Mouse (Mus musculus) lung, embryonic 16.5 days (tissue): ENCODE measurements at regions not wholly inside any gene's neighbourhood (a gene's known extent, or its start where the extent isn't known, plus 50 kb on each side); places are given as distances from the start of the nearest gene placed in this dataset.

ENCODE experiments used
- ATAC-seq: fragments of 200-750 bp; cut with Nextera tagmentation; 2 replicates; pipeline ENCODE4 v1.8.0; 2017; ENCODE audit warnings: low read depth, mild to moderate bottlenecking, moderate library complexity
- H3K27ac ChIP-seq: fragments of 300-500 bp; sonication (generic); 2 replicates; pipeline ENCODE4 v1.5.1; 2014; ENCODE audit warnings: mild to moderate bottlenecking, control low read depth, low read length
- H3K27me3 ChIP-seq: fragments of 300-500 bp; sonication (generic); 2 replicates; pipeline ENCODE4 v1.6.1; 2014; ENCODE audit warnings: low read depth, low read length, mixed read lengths; ENCODE audit not compliant: control insufficient read depth, insufficient read depth
- H3K36me3 ChIP-seq: fragments of 300-500 bp; sonication (generic); 2 replicates; pipeline ENCODE4 v1.6.1; 2014; ENCODE audit warnings: low read length; ENCODE audit not compliant: control insufficient read depth, insufficient read depth
- H3K4me1 ChIP-seq: fragments of 300-500 bp; sonication (generic); replicated peaks from 2 replicates; pipeline ENCODE4 v1.6.1; 2014; ENCODE audit warnings: low read length, mixed read lengths; ENCODE audit not compliant: control insufficient read depth, insufficient read depth
- H3K4me2 ChIP-seq: fragments of 300-500 bp; sonication (generic); 2 replicates; pipeline ENCODE4 v1.6.1; 2014; ENCODE audit warnings: low read depth, low read length, control low read depth
- H3K4me3 ChIP-seq: fragments of 300-500 bp; sonication (generic); 2 replicates; pipeline ENCODE4 v1.5.1; 2014; ENCODE audit warnings: mild to moderate bottlenecking, low read length, control low read depth
- H3K9ac ChIP-seq: fragments of 300-500 bp; sonication (generic); 2 replicates; pipeline ENCODE4 v1.6.1; 2014; ENCODE audit warnings: low read length, control low read depth
- H3K9me3 ChIP-seq: fragments of 300-500 bp; sonication (generic); 2 replicates; pipeline ENCODE4 v1.6.1; 2016; ENCODE audit warnings: low read length; ENCODE audit not compliant: control insufficient read depth
- WGBS: fragments of 180-500 bp; shearing (Covaris S2); extraction: QIAGEN DNeasy Blood & Tissue Kit; methylation state at CpG from one replicate; pipeline ENCODE4 v1.1.7; 2014; 5-methylcytosine and 5-hydroxymethylcytosine counted together

- H3K27ac ChIP-seq, result no peak overlapping the region
- H3K4me1 ChIP-seq, result no peaks in the 10 kb centered on the region
- no peaks in the 10 kb centered on the region for H3K36me3 ChIP-seq
- H3K4me2 ChIP-seq, result no peak overlapping the region
- H3K9ac ChIP-seq, result no peak overlapping the region
- WGBS, result 34% methylated on average over 2 of the region's 2 CpGs
- no peaks in the 10 kb centered on the region for H3K9me3 ChIP-seq
- no peak overlapping the region for H3K4me3 ChIP-seq
- H3K27me3 ChIP-seq, result no peaks in the 10 kb centered on the region
- no peak for ATAC-seq
Measured at GRCm38 (mm10) chr3:63638572-63638971, 154.9 kb upstream of the Gm34302 start.

- no peaks in the 10 kb centered on the region for H3K36me3 ChIP-seq
- H3K4me3 ChIP-seq, result no peak overlapping the region
- 75% methylated on average over 5 of the region's 5 CpGs for WGBS
- ATAC-seq, result no peak
- no peaks in the 10 kb centered on the region for H3K9me3 ChIP-seq
- no peak overlapping the region for H3K9ac ChIP-seq
- H3K27me3 ChIP-seq, result no peaks in the 10 kb centered on the region
- no peak overlapping the region for H3K27ac ChIP-seq
- no peaks in the 10 kb centered on the region for H3K4me1 ChIP-seq
- no peak overlapping the region for H3K4me2 ChIP-seq
Measured at GRCm38 (mm10) chr3:63637913-63638312, 154.2 kb upstream of the Gm34302 start.

GRCm38 (mm10) chr3:63627724-63628123 is 144.0 kb upstream of the Gm34302 start:
- Histone ChIP-seq H3K27ac (no peak overlapping the region), H3K27me3 (no peaks in the 10 kb centered on the region), H3K4me2 (no peak overlapping the region), H3K9me3 (no peaks in the 10 kb centered on the region), H3K4me1 (no peaks in the 10 kb centered on the region), H3K4me3 (no peak overlapping the region), H3K9ac (no peak overlapping the region), H3K36me3 (no peaks in the 10 kb centered on the region)
- 73% methylated on average over 5 of the region's 5 CpGs for WGBS
- ATAC-seq, result no peak

GRCm38 (mm10) chr3:63616127-63616526 is 132.4 kb upstream of the Gm34302 start:
- WGBS, result 36% methylated on average over 5 of the region's 5 CpGs
- ATAC-seq, result no peak
- no peaks in the 10 kb centered on the region for H3K27me3 ChIP-seq
- H3K36me3 ChIP-seq, result no peaks in the 10 kb centered on the region
- no peak overlapping the region for H3K4me3 ChIP-seq
- H3K9ac ChIP-seq, result no peak overlapping the region
- no peak overlapping the region for H3K4me2 ChIP-seq
- H3K27ac ChIP-seq, result no peak overlapping the region
- H3K4me1 ChIP-seq, result no peaks in the 10 kb centered on the region
- no peaks in the 10 kb centered on the region for H3K9me3 ChIP-seq

GRCm38 (mm10) chr3:63613652-63614051 is 130.0 kb upstream of the Gm34302 start:
- no peaks in the 10 kb centered on the region for H3K4me1 ChIP-seq
- no peaks in the 10 kb centered on the region for H3K27me3 ChIP-seq
- no peaks in the 10 kb centered on the region for H3K36me3 ChIP-seq
- no peak overlapping the region for H3K27ac ChIP-seq
- no peak overlapping the region for H3K4me3 ChIP-seq
- no peak overlapping the region for H3K4me2 ChIP-seq
- H3K9ac ChIP-seq, result no peak overlapping the region
- 38% methylated on average over 1 of the region's 1 CpGs for WGBS
- ATAC-seq, result no peak
- H3K9me3 ChIP-seq, result no peaks in the 10 kb centered on the region

GRCm38 (mm10) chr3:63612767-63613363 is 129.2 kb upstream of the Gm34302 start:
- 55% methylated on average over 3 of the region's 3 CpGs for WGBS
- no peak overlapping the region for H3K27ac ChIP-seq
- H3K4me1 ChIP-seq, result no peaks in the 10 kb centered on the region
- no peak overlapping the region for H3K9ac ChIP-seq
- no peaks in the 10 kb centered on the region for H3K9me3 ChIP-seq
- H3K4me2 ChIP-seq, result no peak overlapping the region
- ATAC-seq, result no peak
- no peak overlapping the region for H3K4me3 ChIP-seq
- no peaks in the 10 kb centered on the region for H3K27me3 ChIP-seq
- H3K36me3 ChIP-seq, result no peaks in the 10 kb centered on the region

GRCm38 (mm10) chr3:63610113-63610919 is 126.6 kb upstream of the Gm34302 start:
- no peaks in the 10 kb centered on the region for H3K36me3 ChIP-seq
- peak; percentile 52 for ATAC-seq
- 27% methylated on average over 5 of the region's 5 CpGs for WGBS
- no peak overlapping the region for H3K27ac ChIP-seq
- H3K27me3 ChIP-seq, result no peaks in the 10 kb centered on the region
- peak overlapping the region; percentile 44 for H3K4me2 ChIP-seq
- no peaks in the 10 kb centered on the region for H3K4me1 ChIP-seq
- no peaks in the 10 kb centered on the region for H3K9me3 ChIP-seq
- H3K9ac ChIP-seq, result no peak overlapping the region
- peak overlapping the region; percentile 29 for H3K4me3 ChIP-seq

GRCm38 (mm10) chr3:63609454-63610112 is 125.9 kb upstream of the Gm34302 start:
- H3K36me3 ChIP-seq, result no peaks in the 10 kb centered on the region
- ATAC-seq, result peak; percentile 91
- no peaks in the 10 kb centered on the region for H3K9me3 ChIP-seq
- WGBS, result 20% methylated on average over 17 of the region's 17 CpGs
- no peaks in the 10 kb centered on the region for H3K4me1 ChIP-seq
- peak overlapping the region; percentile 29 for H3K4me3 ChIP-seq
- peak overlapping the region; percentile 44 for H3K4me2 ChIP-seq
- H3K9ac ChIP-seq, result no peak overlapping the region
- no peak overlapping the region for H3K27ac ChIP-seq
- H3K27me3 ChIP-seq, result no peaks in the 10 kb centered on the region
